Mouse (Mus musculus) urinary bladder, postnatal 25 days (tissue): ENCODE results near the gene Slc39a10.
"Not testable (repeated sequence)": the region's sequence is repeated elsewhere in the genome, so short reads cannot be mapped to it uniquely, and the experiment has no call there.

Source experiments
- DNase-seq: peaks from one replicate; pipeline ENCODE4 v3.0.0; 2022; ENCODE audit warnings: low spot score

The Slc39a10 gene

GRCm38 (mm10) chr1:46864175-46864885, 28.3 kb downstream of the Slc39a10 start:
- DNase-seq = no peak

- no peak for DNase-seq
These were observed 29.2 kb downstream of the Slc39a10 start for GRCm38 (mm10) chr1:46863434-46863833.

GRCm38 (mm10) chr1:46860082-46860481, 32.6 kb downstream of the Slc39a10 start:
- no peak for DNase-seq

- no peak for DNase-seq
These were observed 34.1 kb downstream of the Slc39a10 start for GRCm38 (mm10) chr1:46858579-46858978.

- no peak for DNase-seq
These were observed 36.2 kb downstream of the Slc39a10 start for GRCm38 (mm10) chr1:46856498-46856897.

- DNase-seq = no peak
These were observed 38.4 kb downstream of the Slc39a10 start for GRCm38 (mm10) chr1:46854036-46854900.

- DNase-seq = peak; percentile 96
These were observed 39.2 kb downstream of the Slc39a10 start for GRCm38 (mm10) chr1:46853317-46854035.

GRCm38 (mm10) chr1:46852600-46853272, 39.9 kb downstream of the Slc39a10 start:
- peak; percentile 48 for DNase-seq

- DNase-seq = no peak
These were observed 40.4 kb downstream of the Slc39a10 start for GRCm38 (mm10) chr1:46852216-46852599.

- DNase-seq = no peak
These were observed 41.1 kb downstream of the Slc39a10 start for GRCm38 (mm10) chr1:46851586-46851985.

- DNase-seq = peak; percentile 44
These were observed 42.9 kb downstream of the Slc39a10 start for GRCm38 (mm10) chr1:46849758-46850157.

- DNase-seq = no peak
These were observed 47.4 kb downstream of the Slc39a10 start for GRCm38 (mm10) chr1:46845221-46845620.

- no peak for DNase-seq
These were observed 48.4 kb downstream of the Slc39a10 start for GRCm38 (mm10) chr1:46844281-46844680.

- DNase-seq = no peak
These were observed 49.2 kb downstream of the Slc39a10 start for GRCm38 (mm10) chr1:46843406-46843805.

GRCm38 (mm10) chr1:46831927-46832326, 60.7 kb downstream of the Slc39a10 start:
- DNase-seq = no peak

GRCm38 (mm10) chr1:46830066-46830843, 62.4 kb downstream of the Slc39a10 start:
- DNase-seq = no peak

- DNase-seq = no peak
These were observed 70.2 kb downstream of the Slc39a10 start for GRCm38 (mm10) chr1:46822256-46822972.

GRCm38 (mm10) chr1:46817934-46818333, 74.7 kb downstream of the Slc39a10 start:
- no peak for DNase-seq

GRCm38 (mm10) chr1:46808630-46809029, 84.0 kb downstream of the Slc39a10 start:
- DNase-seq = not testable (repeated sequence)

GRCm38 (mm10) chr1:46805074-46805473, 87.6 kb downstream of the Slc39a10 start:
- no peak for DNase-seq
